Mouse (Mus musculus) kidney, postnatal 14 days (tissue): ENCODE measurements around the gene Ppp3ca.

ENCODE experiments used
- DNase-seq: peaks from one replicate; pipeline ENCODE4 v3.0.0; 2022; ENCODE audit warnings: mixed read lengths

The Ppp3ca gene

GRCm38 (mm10) chr3:136768775-136769485, 99.0 kb downstream of the Ppp3ca start:
- no peak for DNase-seq

- no peak for DNase-seq
Measured at GRCm38 (mm10) chr3:136769486-136769882, 99.6 kb downstream of the Ppp3ca start.

- DNase-seq = no peak
Measured at GRCm38 (mm10) chr3:136771700-136772099, 101.8 kb downstream of the Ppp3ca start.

GRCm38 (mm10) chr3:136773217-136773616, 103.3 kb downstream of the Ppp3ca start:
- no peak for DNase-seq

GRCm38 (mm10) chr3:136774196-136774595, 104.3 kb downstream of the Ppp3ca start:
- DNase-seq = no peak

- no peak for DNase-seq
Measured at GRCm38 (mm10) chr3:136776525-136776924, 106.6 kb downstream of the Ppp3ca start.

GRCm38 (mm10) chr3:136777380-136777779, 107.5 kb downstream of the Ppp3ca start:
- DNase-seq = no peak

- no peak for DNase-seq
Measured at GRCm38 (mm10) chr3:136777787-136778216, 107.9 kb downstream of the Ppp3ca start.

GRCm38 (mm10) chr3:136780321-136780720, 110.4 kb downstream of the Ppp3ca start:
- no peak for DNase-seq

- DNase-seq = no peak
Measured at GRCm38 (mm10) chr3:136782058-136782457, 112.1 kb downstream of the Ppp3ca start.

GRCm38 (mm10) chr3:136785686-136786085, 115.8 kb downstream of the Ppp3ca start:
- DNase-seq = no peak

GRCm38 (mm10) chr3:136790261-136790871, 120.4 kb downstream of the Ppp3ca start:
- no peak for DNase-seq

- no peak for DNase-seq
Measured at GRCm38 (mm10) chr3:136791404-136791803, 121.5 kb downstream of the Ppp3ca start.

- no peak for DNase-seq
Measured at GRCm38 (mm10) chr3:136791946-136792345, 122.0 kb downstream of the Ppp3ca start.

- DNase-seq = no peak
Measured at GRCm38 (mm10) chr3:136793411-136793810, 123.5 kb downstream of the Ppp3ca start.

- peak; percentile 24 for DNase-seq
Measured at GRCm38 (mm10) chr3:136794426-136795217, 124.7 kb downstream of the Ppp3ca start.

- DNase-seq = no peak
Measured at GRCm38 (mm10) chr3:136798896-136799295, 129.0 kb downstream of the Ppp3ca start.

- no peak for DNase-seq
Measured at GRCm38 (mm10) chr3:136802595-136802994, 132.7 kb downstream of the Ppp3ca start.

GRCm38 (mm10) chr3:136805897-136806296, 136.0 kb downstream of the Ppp3ca start:
- no peak for DNase-seq

GRCm38 (mm10) chr3:136810271-136810670, 140.3 kb downstream of the Ppp3ca start:
- DNase-seq = no peak

- no peak for DNase-seq
Measured at GRCm38 (mm10) chr3:136812162-136812561, 142.2 kb downstream of the Ppp3ca start.

- no peak for DNase-seq
Measured at GRCm38 (mm10) chr3:136812791-136813190, 142.9 kb downstream of the Ppp3ca start.

- no peak for DNase-seq
Measured at GRCm38 (mm10) chr3:136813886-136814285, 144.0 kb downstream of the Ppp3ca start.

GRCm38 (mm10) chr3:136814916-136815315, 145.0 kb downstream of the Ppp3ca start:
- DNase-seq = no peak
